Mouse (Mus musculus): ENCODE results near the gene Arhgef7.
A peak's percentile ranks its signal among the peaks of the same experiment; 100 is the strongest.

Gene Arhgef7

GRCm38 (mm10) chr8:11717194-11717593, 10.3 kb upstream of the Arhgef7 start:
- no peak for DNase-seq (ENCODE audit: low spot score in 2 of 2)

- no peak for DNase-seq (ENCODE audit: low spot score in 2 of 2)
Observed at GRCm38 (mm10) chr8:11727273-11727650, 259 bp upstream of the Arhgef7 start.

GRCm38 (mm10) chr8:11728482-11729295, 1.2 kb downstream of the Arhgef7 start:
- DNase-seq (ENCODE audit: low spot score in 2 of 2), result peak in 1 of 2 experiments; percentile 34

GRCm38 (mm10) chr8:11730271-11730940, 2.9 kb downstream of the Arhgef7 start:
- DNase-seq (ENCODE audit: low spot score in 2 of 2), result no peak

GRCm38 (mm10) chr8:11735672-11736235, 8.2 kb downstream of the Arhgef7 start:
- no peak for DNase-seq (ENCODE audit: low spot score in 2 of 2)

- no peak for DNase-seq (ENCODE audit: low spot score in 2 of 2)
Observed at GRCm38 (mm10) chr8:11737096-11737495, 9.6 kb downstream of the Arhgef7 start.

GRCm38 (mm10) chr8:11739082-11739481, 11.6 kb downstream of the Arhgef7 start:
- no peak for DNase-seq (ENCODE audit: low spot score in 2 of 2)

- DNase-seq (ENCODE audit: low spot score in 2 of 2), result no peak
Observed at GRCm38 (mm10) chr8:11740857-11741256, 13.3 kb downstream of the Arhgef7 start.

GRCm38 (mm10) chr8:11743580-11743979, 16.1 kb downstream of the Arhgef7 start:
- DNase-seq (ENCODE audit: low spot score in 2 of 2), result no peak

- DNase-seq (ENCODE audit: low spot score in 2 of 2), result no peak
Observed at GRCm38 (mm10) chr8:11746850-11747600, 19.5 kb downstream of the Arhgef7 start.

GRCm38 (mm10) chr8:11749472-11749871, 22.0 kb downstream of the Arhgef7 start:
- DNase-seq (ENCODE audit: low spot score in 2 of 2), result no peak

- no peak for DNase-seq (ENCODE audit: low spot score in 2 of 2)
Observed at GRCm38 (mm10) chr8:11752338-11752737, 24.8 kb downstream of the Arhgef7 start.

GRCm38 (mm10) chr8:11753155-11753941, 25.8 kb downstream of the Arhgef7 start:
- DNase-seq (ENCODE audit: low spot score in 2 of 2), result no peak

- no peak for DNase-seq (ENCODE audit: low spot score in 2 of 2)
Observed at GRCm38 (mm10) chr8:11754723-11755122, 27.2 kb downstream of the Arhgef7 start.

GRCm38 (mm10) chr8:11755873-11756272, 28.4 kb downstream of the Arhgef7 start:
- peak; percentile 62 to 63 for DNase-seq (ENCODE audit: low spot score in 2 of 2)

GRCm38 (mm10) chr8:11757568-11758481, 30.3 kb downstream of the Arhgef7 start:
- DNase-seq (ENCODE audit: low spot score in 2 of 2), result peak; percentile 77 to 89

GRCm38 (mm10) chr8:11758482-11759281, 31.2 kb downstream of the Arhgef7 start:
- DNase-seq (ENCODE audit: low spot score in 2 of 2), result no peak

- no peak for DNase-seq (ENCODE audit: low spot score in 2 of 2)
Observed at GRCm38 (mm10) chr8:11761551-11761950, 34.0 kb downstream of the Arhgef7 start.

- DNase-seq (ENCODE audit: low spot score in 2 of 2), result no peak
Observed at GRCm38 (mm10) chr8:11762048-11762447, 34.5 kb downstream of the Arhgef7 start.

Measured in frontal cortex, postnatal 10 days (tissue).